Mouse (Mus musculus) regulatory T cell (primary cell): Measurements from ENCODE around the gene Thap12.

ENCODE experiments used
- in situ Hi-C: fragments of 300-600 bp; cut with MboI, MseI; formaldehyde crosslinking; loops from one replicate; pipeline ENCODE4 v1.15.1; 2025; ENCODE audit warnings: high pct_unique_total_duplicates

Thap12 gene

GRCm38 (mm10) chr7:98697496-98697895 is 5.4 kb upstream of the Thap12 start:
- in situ Hi-C loops = loop anchor here (10.0 kb wide), 1 partner anchor 213 kb away; the partner anchor contains the start of gene Lrrc32

DNA sequence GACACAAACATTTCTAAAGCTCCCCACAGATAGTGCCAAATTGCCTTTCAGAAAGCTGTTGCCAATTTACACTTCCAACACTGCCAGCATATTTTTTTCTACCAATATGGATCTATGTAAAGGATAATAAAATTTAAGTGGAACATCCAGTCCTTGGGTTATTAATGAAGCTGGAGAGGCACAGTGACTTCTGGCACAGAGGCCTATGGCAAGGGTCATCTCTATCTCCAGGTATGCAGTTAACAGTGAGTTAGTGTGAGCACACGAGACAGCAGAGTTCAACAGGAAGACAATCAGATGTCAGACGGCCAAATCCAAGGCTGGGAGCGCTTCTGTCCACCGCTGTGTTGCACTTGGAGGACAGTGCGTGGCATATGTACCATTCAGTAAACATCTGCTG is 4.9 kb upstream of the Thap12 start:
- in situ Hi-C loops = loop anchor here (10.0 kb wide), 1 partner anchor 213 kb away; the partner anchor contains the start of gene Lrrc32

- in situ Hi-C loops = loop anchor here (10.0 kb wide), 1 partner anchor 214 kb away; the partner anchor contains the start of gene Lrrc32
Observed at GRCm38 (mm10) chr7:98698590-98698989, 4.3 kb upstream of the Thap12 start.

GRCm38 (mm10) chr7:98701771-98702170 is 1.1 kb upstream of the Thap12 start:
- in situ Hi-C loops = loop anchor here (25.0 kb wide), 1 partner anchor 89 kb away; no protein-coding TSS in a partner anchor

DNA sequence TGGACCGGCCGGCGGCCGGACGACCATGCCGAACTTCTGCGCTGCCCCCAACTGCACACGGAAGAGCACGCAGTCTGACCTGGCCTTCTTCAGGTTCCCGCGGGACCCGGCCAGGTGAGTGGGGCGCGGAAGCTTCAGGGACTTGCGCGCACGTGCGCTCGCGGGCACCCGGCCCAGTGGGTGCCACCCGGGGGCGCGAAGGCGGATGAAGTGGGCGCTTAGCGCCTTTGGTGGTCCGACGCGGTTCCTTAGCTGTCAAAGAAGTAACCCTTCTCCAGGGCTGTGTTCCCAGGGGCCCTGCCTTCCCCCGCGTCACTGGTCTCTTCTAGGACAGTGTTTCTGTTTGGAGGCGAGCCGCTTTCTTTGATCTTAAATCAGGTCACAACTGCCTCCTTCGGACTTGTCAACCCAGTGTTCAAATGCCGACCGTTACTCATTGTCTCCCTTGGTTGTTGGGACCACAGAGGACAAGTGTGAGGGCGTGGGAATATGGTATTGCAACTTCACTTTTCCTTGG is 520 bp downstream of the Thap12 start:
- in situ Hi-C loops = loop anchor here (25.0 kb wide), 1 partner anchor 91 kb away; no protein-coding TSS in a partner anchor

DNA sequence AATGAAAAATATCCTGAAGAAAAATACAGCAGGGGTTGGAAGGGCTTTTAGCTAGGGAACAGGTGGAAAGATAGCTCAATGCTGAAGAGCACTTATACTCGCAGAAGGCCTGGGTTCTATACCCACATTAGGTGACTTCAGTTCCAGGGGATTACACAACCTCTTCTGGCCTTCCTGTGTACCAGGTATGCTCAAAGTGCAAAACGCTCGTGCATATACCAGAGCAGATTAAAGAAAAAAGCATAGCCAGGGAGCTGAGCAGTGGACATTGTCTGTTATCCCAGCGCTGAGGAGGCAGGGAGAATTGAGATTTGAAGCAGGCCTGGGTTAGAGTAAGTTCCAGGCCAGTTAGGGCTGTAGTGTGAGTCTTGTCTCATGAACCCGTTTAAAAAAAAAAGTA is 1.4 kb downstream of the Thap12 start:
- in situ Hi-C loops = loop anchor here (25.0 kb wide), 1 partner anchor 92 kb away; no protein-coding TSS in a partner anchor

DNA sequence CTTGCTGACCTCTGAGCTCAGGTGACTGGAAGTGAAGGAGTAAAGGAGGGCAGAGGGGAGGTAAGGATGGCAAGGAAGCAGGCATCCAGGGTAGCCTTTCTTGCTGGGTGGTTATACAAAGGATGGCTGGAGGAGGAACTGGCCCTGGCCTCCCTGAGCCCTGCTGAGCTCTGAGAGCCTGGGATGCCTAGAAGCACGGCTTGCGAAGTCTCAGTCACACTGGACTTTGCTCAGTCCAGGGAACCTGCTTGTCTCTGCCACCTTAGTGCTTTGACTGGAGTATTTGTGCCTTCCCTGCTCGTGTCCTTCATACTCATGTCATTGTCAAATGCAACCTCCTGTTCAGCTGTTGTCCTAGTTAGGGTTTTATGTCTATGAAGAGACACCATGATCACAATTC is 10.8 kb downstream of the Thap12 start:
- in situ Hi-C loops = loop anchor here (25.0 kb wide), 1 partner anchor 101 kb away; no protein-coding TSS in a partner anchor

DNA sequence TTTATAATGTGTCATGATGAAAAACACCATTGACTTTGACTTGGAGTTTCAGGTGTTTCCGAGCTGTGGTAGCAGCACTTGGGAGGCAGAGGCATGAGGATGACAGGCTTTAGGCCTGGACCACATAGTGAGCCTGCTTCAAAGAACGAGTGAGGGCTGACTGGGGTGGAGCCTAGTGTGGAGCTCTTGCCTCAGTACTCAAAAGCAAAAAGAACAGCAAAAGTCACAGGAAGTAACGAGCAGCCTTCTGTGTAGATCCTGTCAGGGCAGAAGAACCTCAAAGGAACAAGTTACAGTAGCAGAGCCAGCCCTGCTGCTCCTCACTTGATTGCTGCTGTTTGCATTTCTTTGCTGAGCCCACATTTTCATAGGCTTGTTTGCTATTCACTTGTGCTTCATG is 14.5 kb downstream of the Thap12 start:
- in situ Hi-C loops = loop anchor here (25.0 kb wide), 1 partner anchor 105 kb away; no protein-coding TSS in a partner anchor

DNA sequence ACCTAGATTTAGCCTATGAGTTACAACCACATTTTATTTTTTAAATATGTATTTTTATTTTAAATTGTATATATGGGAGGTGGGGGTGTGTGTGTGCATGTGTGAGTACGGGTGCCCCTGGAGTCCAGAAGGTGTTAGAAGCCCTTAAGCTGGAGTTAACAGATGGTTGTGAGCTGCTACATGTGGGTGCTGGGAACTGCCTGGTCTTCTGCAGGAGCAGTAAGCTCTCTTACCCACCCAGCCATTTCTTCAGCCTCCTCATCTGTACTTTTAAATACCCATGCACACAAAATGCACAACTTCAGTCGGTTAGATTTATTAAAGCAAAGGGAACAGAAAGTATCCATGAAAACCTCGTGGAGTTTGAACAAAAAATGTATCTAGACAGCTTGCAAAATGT is 16.9 kb downstream of the Thap12 start:
- in situ Hi-C loops = loop anchor here (25.0 kb wide), 1 partner anchor 107 kb away; no protein-coding TSS in a partner anchor

DNA sequence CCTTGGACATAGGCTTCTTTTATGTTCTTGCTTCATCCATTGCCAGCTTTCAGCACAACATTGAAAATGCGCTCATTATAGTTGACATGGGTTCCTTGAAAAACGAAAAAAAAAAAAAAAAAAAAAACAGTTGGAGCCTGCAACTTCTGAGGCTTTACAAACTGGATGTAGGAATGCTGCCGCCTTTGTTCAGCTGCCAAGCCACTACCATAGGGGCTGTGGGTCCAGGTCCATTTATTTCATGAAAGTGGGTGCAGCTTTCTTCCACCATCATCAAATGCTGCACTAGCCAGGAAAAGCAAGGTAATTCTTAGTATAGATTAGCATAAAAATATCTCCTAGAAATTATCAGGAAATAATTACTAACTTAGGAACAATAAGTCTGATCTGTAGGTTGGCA is 17.8 kb downstream of the Thap12 start:
- in situ Hi-C loops = loop anchor here (25.0 kb wide), 1 partner anchor 108 kb away; no protein-coding TSS in a partner anchor

GRCm38 (mm10) chr7:98721172-98721571 is 18.3 kb downstream of the Thap12 start:
- in situ Hi-C loops = loop anchor here (25.0 kb wide), 1 partner anchor 109 kb away; no protein-coding TSS in a partner anchor

DNA sequence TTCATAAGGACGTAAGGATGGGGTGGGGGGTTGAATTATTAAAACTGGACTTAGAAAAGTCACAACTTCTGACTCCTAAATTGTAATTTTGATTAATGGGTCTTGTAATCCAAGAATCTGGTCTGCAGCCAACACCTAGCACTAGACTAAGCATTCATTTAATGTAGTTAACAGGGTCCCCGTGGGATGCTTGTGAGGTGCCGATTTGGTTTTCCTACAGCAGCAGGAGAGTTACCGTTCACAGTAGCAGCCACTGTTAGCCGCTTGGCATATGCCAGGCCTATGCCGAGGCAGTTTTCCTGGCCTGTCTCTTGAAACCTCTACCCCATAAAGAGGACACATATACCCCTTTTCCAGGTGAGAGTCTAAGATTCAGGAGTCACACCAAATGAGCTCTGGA is 18.7 kb downstream of the Thap12 start:
- in situ Hi-C loops = loop anchor here (25.0 kb wide), 1 partner anchor 109 kb away; no protein-coding TSS in a partner anchor

- in situ Hi-C loops = loop anchor here (5.0 kb wide), 1 partner anchor 53 kb away; no protein-coding TSS in a partner anchor
Observed at GRCm38 (mm10) chr7:98725686-98726195, 22.8 kb downstream of the Thap12 start.

GRCm38 (mm10) chr7:98727986-98728385 is 25.1 kb downstream of the Thap12 start:
- in situ Hi-C loops = loop anchor here (5.0 kb wide), 1 partner anchor 56 kb away; no protein-coding TSS in a partner anchor

GRCm38 (mm10) chr7:98728499-98728898 is 25.6 kb downstream of the Thap12 start:
- in situ Hi-C loops = loop anchor here (5.0 kb wide), 1 partner anchor 56 kb away; no protein-coding TSS in a partner anchor

GRCm38 (mm10) chr7:98729661-98730271 is 26.9 kb downstream of the Thap12 start:
- in situ Hi-C loops = loop anchor here (5.0 kb wide), 1 partner anchor 57 kb away; no protein-coding TSS in a partner anchor

- in situ Hi-C loops = no loop called here
Observed at GRCm38 (mm10) chr7:98733958-98734357, 31.1 kb downstream of the Thap12 start.

GRCm38 (mm10) chr7:98734876-98735275 is 32.0 kb downstream of the Thap12 start:
- in situ Hi-C loops = no loop called here

DNA sequence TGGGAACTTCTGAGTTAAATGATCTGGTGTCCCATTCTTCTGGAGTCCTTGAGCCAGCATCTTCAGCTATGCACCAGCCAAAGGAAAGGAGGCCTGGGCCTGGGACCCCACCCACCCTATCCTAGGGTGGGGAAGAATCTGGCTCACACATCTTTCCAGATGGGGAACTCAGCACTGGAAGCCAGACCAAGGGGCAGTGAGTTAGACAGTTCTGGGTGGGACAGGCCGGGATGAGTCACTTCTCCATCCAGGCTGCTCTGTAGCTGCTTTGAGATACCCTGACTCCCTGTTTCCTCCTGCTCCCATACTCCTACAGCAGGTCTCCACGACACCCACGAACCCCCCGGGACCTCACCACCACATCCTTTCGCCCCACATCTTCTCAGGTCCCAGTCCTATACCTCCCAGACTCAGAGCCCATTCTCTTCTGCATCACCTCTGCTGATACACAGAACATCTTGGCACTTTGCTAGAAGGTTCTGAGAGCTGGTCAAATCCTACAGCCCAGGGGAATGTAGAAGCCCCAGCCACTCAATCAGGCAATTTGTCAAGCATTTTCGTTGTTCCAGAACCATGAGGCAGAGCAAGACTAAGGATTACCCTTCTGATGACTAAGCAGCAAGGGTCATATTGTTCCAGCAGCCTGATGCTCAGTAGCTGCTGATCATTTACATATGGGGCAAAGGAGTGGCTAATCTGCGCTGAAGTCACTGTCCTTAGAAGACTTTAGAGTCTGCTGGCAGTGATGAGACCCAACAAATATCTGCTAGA is 34.1 kb downstream of the Thap12 start:
- in situ Hi-C loops = no loop called here

- in situ Hi-C loops = loop anchor here (5.0 kb wide), 2 partner anchors 37 to 97 kb away; partner anchors contain the start of gene Wnt11
Observed at GRCm38 (mm10) chr7:98740363-98740762, 37.5 kb downstream of the Thap12 start.

DNA sequence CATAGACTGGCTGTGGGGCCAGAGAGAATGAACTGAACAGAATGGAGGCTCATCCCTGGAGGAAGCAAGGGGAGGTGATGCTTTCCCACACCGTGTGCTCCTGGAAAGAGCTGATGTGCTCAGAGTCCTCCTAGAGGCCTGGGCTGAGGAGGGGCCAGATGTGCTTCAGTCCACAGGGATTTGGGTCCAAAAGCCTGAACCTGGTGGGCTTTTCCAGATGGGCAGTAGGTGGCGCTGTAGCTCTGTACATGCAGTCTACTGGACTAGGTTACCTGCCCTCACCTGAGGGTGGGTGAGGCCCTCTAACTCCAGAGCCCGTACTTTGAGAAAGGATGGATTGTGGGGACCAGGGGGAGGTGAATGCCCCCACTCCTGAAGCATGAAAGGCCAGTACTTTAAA is 40.4 kb downstream of the Thap12 start:
- in situ Hi-C loops = loop anchor here (5.0 kb wide), 2 partner anchors 34 to 94 kb away; partner anchors contain the start of gene Wnt11
